Mouse (Mus musculus): Measurements from ENCODE around the gene Mrpl3. TPM values are rescaled to one million over a fixed set of nuclear protein-coding genes. Genes with fewer than 3 reads are reported as not detected.
"Not testable (repeated sequence)": the region's sequence is repeated elsewhere in the genome, so short reads cannot be mapped to it uniquely, and the experiment has no call there.

The Mrpl3 gene
- polyA plus RNA-seq, 1 experiment from 2014 or later = 88.6 TPM

GRCm38 (mm10) chr9:105101911-105102310 is 48.9 kb downstream of the Mrpl3 start:
- Histone ChIP-seq H3K9me3 (replicated peaks; ENCODE audit: control insufficient read depth, low read length) (no peaks in the 10 kb centered on the region), H3K36me3 (ENCODE audit: control insufficient read depth, insufficient read depth, low read length) (no peaks in the 10 kb centered on the region), H3K27ac (ENCODE audit: low read length) (no peak overlapping the region), H3K4me3 (replicated peaks; ENCODE audit: low read length) (no peak overlapping the region), H3K4me2 (ENCODE audit: low read depth, low read length) (no peak overlapping the region), H3K27me3 (ENCODE audit: control insufficient read depth, insufficient read depth, low read length) (no peaks in the 10 kb centered on the region), H3K4me1 (ENCODE audit: control insufficient read depth, insufficient read depth, low read length) (no peaks in the 10 kb centered on the region), H3K9ac (ENCODE audit: low read length) (no peak overlapping the region)
- WGBS = 37% methylated on average over 1 of the region's 1 CpGs
- ATAC-seq (ENCODE audit: insufficient read depth, low FRiP score) = no peak

GRCm38 (mm10) chr9:105103893-105104292 is 50.9 kb downstream of the Mrpl3 start:
- WGBS = 87% methylated on average over 5 of the region's 5 CpGs
- no peaks in the 10 kb centered on the region for H3K36me3 ChIP-seq (ENCODE audit: control insufficient read depth, insufficient read depth, low read length)
- H3K4me3 ChIP-seq (replicated peaks; ENCODE audit: low read length) = no peak overlapping the region

GRCm38 (mm10) chr9:105125206-105125605 is 72.2 kb downstream of the Mrpl3 start:
- H3K27me3 ChIP-seq (ENCODE audit: control insufficient read depth, insufficient read depth, low read length); H3K27ac ChIP-seq (ENCODE audit: low read length); H3K9me3 ChIP-seq (replicated peaks; ENCODE audit: control insufficient read depth, low read length); H3K36me3 ChIP-seq (ENCODE audit: control insufficient read depth, insufficient read depth, low read length); H3K4me3 ChIP-seq (replicated peaks; ENCODE audit: low read length); H3K9ac ChIP-seq (ENCODE audit: low read length); H3K4me2 ChIP-seq (ENCODE audit: low read depth, low read length); ATAC-seq (ENCODE audit: insufficient read depth, low FRiP score); H3K4me1 ChIP-seq (ENCODE audit: control insufficient read depth, insufficient read depth, low read length): not testable (repeated sequence)
- 97% methylated on average over 2 of the region's 3 CpGs for WGBS

More at GRCm38 (mm10) chr9:105103893-105104292, 50.9 kb downstream of the Mrpl3 start:
- Histone ChIP-seq H3K27ac (ENCODE audit: low read length) (no peak overlapping the region), H3K27me3 (ENCODE audit: control insufficient read depth, insufficient read depth, low read length) (no peaks in the 10 kb centered on the region), H3K9ac (ENCODE audit: low read length) (no peak overlapping the region), H3K9me3 (replicated peaks; ENCODE audit: control insufficient read depth, low read length) (no peaks in the 10 kb centered on the region), H3K4me2 (ENCODE audit: low read depth, low read length) (no peak overlapping the region), H3K4me1 (ENCODE audit: control insufficient read depth, insufficient read depth, low read length) (no peaks in the 10 kb centered on the region)
- ATAC-seq (ENCODE audit: insufficient read depth, low FRiP score) = no peak

Other genes with a start within 250 kb of the Mrpl3 start
- gene Nudt16, start 78.6 kb downstream of the Mrpl3 start, polyA plus RNA-seq (2015; fragmentation: Nextera tagmentation; extraction: Ambion mirVana) = 18.6 and 20.7 TPM in 2 replicates
- gene 1700080E11Rik, start 91.9 kb downstream of the Mrpl3 start, polyA plus RNA-seq (2015; fragmentation: Nextera tagmentation; extraction: Ambion mirVana) = not detected in 2 replicates

Measured in stomach, embryonic 16.5 days (tissue).